Mouse (Mus musculus) T-cell, adult 66 days (primary cell): ENCODE data around the gene AI481877. TPM values are rescaled to one million over a fixed set of nuclear protein-coding genes. Genes with fewer than 3 reads are reported as not detected.

Experiments
- total RNA-seq, 2 experiments: library from RNA; stranded (reverse); gene quantifications; 3 replicates in 1 of 2; 4 replicates in 1 of 2; pipeline ENCODE4 v1.2.4; 2023

The AI481877 gene
- total RNA-seq, result not detected

DNA sequence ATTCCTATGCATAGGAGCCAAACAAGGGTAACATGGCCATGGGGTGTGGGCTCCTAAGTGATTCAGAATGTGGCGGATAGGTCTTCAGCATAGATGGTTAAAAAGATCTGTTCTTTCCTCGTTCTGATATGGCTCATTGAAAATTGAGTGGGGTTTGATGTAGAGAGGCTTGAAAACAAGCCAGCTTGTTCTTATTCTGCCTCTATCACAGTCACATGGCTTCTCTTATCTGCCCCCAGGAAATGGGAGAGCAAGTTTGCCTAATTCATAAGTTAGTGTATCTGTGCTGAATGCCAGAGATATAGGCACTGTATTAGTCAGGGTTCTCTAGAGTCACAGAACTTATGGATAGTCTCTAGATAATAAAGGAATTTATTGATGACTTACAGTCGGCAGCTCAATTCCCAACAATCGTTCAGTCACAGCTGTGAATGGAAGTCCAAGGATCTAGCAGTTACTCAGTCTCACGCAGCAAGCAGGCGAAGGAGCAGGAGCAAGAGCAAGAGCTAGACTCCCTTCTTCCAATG lies at the start of gene AI481877:
AI481877 (minus strand) TSS at position 477 of the 527 bp plus-strand sequence.

GRCm38 (mm10) chr4:59034918-59035785 lies 103.6 kb downstream of the AI481877 start, which contains the start of gene Gng10:
Gng10 (plus strand) TSS chr4:59035088.

DNA sequence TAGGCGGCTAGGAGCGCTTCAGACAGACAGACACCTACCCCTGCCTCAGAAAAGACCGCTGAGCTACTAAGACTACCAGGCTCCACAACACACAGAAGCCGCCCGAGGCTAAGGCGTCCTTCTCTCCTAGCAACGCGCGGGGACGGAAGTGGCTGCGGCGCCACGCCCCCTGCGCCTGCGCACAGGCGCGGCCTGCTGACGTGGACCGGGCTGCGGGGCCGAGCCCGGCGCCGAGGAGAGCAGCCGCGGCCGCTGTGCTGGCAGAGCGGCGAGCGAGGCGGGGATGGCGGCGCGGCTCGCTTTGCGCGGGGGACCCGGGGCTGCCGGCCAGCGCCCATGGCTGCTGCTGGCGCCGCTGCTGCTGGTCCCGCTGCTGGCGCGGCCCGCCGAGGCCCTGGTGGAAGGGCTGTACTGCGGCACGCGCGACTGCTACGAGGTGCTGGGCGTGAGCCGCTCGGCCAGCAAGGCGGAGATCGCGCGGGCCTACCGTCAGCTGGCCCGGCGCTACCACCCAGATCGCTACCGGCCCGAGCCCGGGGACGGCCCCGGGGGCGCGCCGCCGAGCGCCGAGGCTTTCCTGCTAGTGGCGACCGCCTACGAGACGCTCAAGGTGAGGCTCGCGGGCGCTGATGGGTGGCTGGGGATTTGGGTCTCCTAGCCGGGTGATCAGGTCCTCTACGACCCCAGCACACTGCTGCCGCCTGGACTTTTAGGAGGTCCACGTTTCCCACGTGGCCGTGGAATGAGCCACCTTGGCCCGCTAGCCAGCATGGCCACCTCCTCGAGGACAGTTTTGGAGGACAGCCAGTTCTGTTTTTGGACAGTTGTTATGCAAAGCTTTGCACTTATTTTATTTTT lies 135.6 kb downstream of the AI481877 start, which contains the start of gene Gm20503:
Gm20503 (plus strand) TSS at position 263 of the 858 bp plus-strand sequence.

GRCm38 (mm10) chr4:58994762-58995161 lies 144.0 kb downstream of the AI481877 start, which contains the start of gene Dnajc25:
Dnajc25 (plus strand) TSS chr4:58995062.

Other genes starting within 250 kb of the AI481877 start
- 100 to 1,000 TPM in 1 of 2 experiments, 10 to 100 TPM in 1; 94.3 to 107 TPM for gene Ecpas, start 226.2 kb downstream of the AI481877 start, total RNA-seq
- gene Zkscan16, start 195.4 kb downstream of the AI481877 start, total RNA-seq, result not detected
- 1 to 10 TPM in 1 of 2 experiments, under 1 TPM in 1; 0.89 to 3.0 TPM for gene Ptgr1, start 151.9 kb downstream of the AI481877 start, total RNA-seq
- 10 to 100 TPM; 10.3 to 14.7 TPM for gene Dnajc25, start 143.9 kb downstream of the AI481877 start, total RNA-seq
- 1 to 10 TPM in 1 of 2 experiments, not detected in 1; 1.7 TPM for gene Gm20503, start 135.8 kb downstream of the AI481877 start, total RNA-seq
- 10 to 100 TPM; 40.9 to 45.0 TPM for gene Gng10, start 103.9 kb downstream of the AI481877 start, total RNA-seq
- 100 to 1,000 TPM; 226 to 268 TPM for gene Ugcg, start 50.3 kb upstream of the AI481877 start, total RNA-seq